Mouse (Mus musculus) limb, embryonic 11.5 days (tissue): ENCODE results near the gene Tspan31. TPM values are rescaled to one million over a fixed set of nuclear protein-coding genes. Genes with fewer than 3 reads are reported as not detected.

Source experiments
- ATAC-seq: fragments of 200-750 bp; cut with Nextera tagmentation; 2 replicates; pipeline ENCODE4 v1.8.0; 2017; ENCODE audit warnings: low read depth; ENCODE audit not compliant: insufficient number of reproducible peaks, low FRiP score, low TSS enrichment
- DNase-seq: peaks from one replicate; pipeline ENCODE4 v3.0.0-alpha.2; 2015; ENCODE audit warnings: low spot score
- H3K27ac ChIP-seq: fragments of 300-500 bp; sonication (generic); replicated peaks from 2 replicates; pipeline ENCODE4 v1.5.1; 2014; ENCODE audit warnings: low read depth, mild to moderate bottlenecking, low read length
- H3K27me3 ChIP-seq: fragments of 300-500 bp; sonication (generic); 2 replicates; pipeline ENCODE4 v1.6.1; 2014; ENCODE audit warnings: mild to moderate bottlenecking, low read length, mixed read lengths; ENCODE audit not compliant: control insufficient read depth, insufficient read depth
- H3K36me3 ChIP-seq: fragments of 300-500 bp; sonication (generic); 2 replicates; pipeline ENCODE4 v1.6.1; 2014; ENCODE audit warnings: mild to moderate bottlenecking, low read length, moderate library complexity, mixed read lengths; ENCODE audit not compliant: control insufficient read depth, insufficient read depth
- H3K4me1 ChIP-seq: fragments of 300-500 bp; sonication (generic); 2 replicates; pipeline ENCODE4 v1.6.1; 2014; ENCODE audit warnings: low read length, mixed read lengths; ENCODE audit not compliant: control insufficient read depth, insufficient read depth
- H3K4me2 ChIP-seq: fragments of 300-500 bp; sonication (generic); 2 replicates; pipeline ENCODE4 v1.6.1; 2014; ENCODE audit warnings: low read depth, mild to moderate bottlenecking, moderate library complexity; ENCODE audit not compliant: severe bottlenecking
- H3K4me3 ChIP-seq: fragments of 300-500 bp; sonication (generic); 2 replicates; pipeline ENCODE4 v1.5.1; 2014; ENCODE audit warnings: low read depth, low read length
- H3K9ac ChIP-seq: fragments of 300-500 bp; sonication (generic); 2 replicates; pipeline ENCODE4 v1.6.1; 2014; ENCODE audit warnings: mild to moderate bottlenecking, low read length
- H3K9me3 ChIP-seq: fragments of 300-500 bp; sonication (generic); 2 replicates; pipeline ENCODE4 v1.6.1; 2016; ENCODE audit warnings: low read length; ENCODE audit not compliant: control insufficient read depth
- WGBS: fragments of 180-500 bp; shearing (Covaris S2); extraction: QIAGEN DNeasy Blood & Tissue Kit; methylation state at CpG from one replicate; pipeline ENCODE4 v1.1.7; 2014; 5-methylcytosine and 5-hydroxymethylcytosine counted together
- polyA plus RNA-seq: library from polyadenylated mRNA; unstranded; fragments of >200 nt; fragmentation: Nextera tagmentation; extraction: Ambion mirVana; gene quantifications from 2 replicates; pipeline ENCODE4 v1.2.1, GENCODE M21; 2014

The Tspan31 gene
- polyA plus RNA-seq, 1 experiment from 2014 or later, result 123 TPM

GRCm38 (mm10) chr10:127059968-127060916 is 9.8 kb downstream of the Tspan31 start, which contains the start of gene March9:
TSS of gene March9 (minus strand) at chr10:127060184.
- Histone ChIP-seq H3K9me3 (no peaks in the 10 kb centered on the region), H3K27ac (no peak within 1 kb of the TSS), H3K27me3 (peaks cover 21% of the 10 kb centered on the region), H3K36me3 (peaks cover 6% of the 10 kb centered on the region), H3K4me2 (peak within 1 kb of the TSS; percentile 96), H3K9ac (peak within 1 kb of the TSS; percentile 70), H3K4me1 (peaks cover 17% of the 10 kb centered on the region), H3K4me3 (peak within 1 kb of the TSS; percentile 77)
- under 1% methylated on average over 55 of the region's 72 CpGs for WGBS
- DNase-seq (peak; percentile 76), ATAC-seq (0 out of 2 replicates have a peak, but pooled peaks have one; percentile 23)

DNA sequence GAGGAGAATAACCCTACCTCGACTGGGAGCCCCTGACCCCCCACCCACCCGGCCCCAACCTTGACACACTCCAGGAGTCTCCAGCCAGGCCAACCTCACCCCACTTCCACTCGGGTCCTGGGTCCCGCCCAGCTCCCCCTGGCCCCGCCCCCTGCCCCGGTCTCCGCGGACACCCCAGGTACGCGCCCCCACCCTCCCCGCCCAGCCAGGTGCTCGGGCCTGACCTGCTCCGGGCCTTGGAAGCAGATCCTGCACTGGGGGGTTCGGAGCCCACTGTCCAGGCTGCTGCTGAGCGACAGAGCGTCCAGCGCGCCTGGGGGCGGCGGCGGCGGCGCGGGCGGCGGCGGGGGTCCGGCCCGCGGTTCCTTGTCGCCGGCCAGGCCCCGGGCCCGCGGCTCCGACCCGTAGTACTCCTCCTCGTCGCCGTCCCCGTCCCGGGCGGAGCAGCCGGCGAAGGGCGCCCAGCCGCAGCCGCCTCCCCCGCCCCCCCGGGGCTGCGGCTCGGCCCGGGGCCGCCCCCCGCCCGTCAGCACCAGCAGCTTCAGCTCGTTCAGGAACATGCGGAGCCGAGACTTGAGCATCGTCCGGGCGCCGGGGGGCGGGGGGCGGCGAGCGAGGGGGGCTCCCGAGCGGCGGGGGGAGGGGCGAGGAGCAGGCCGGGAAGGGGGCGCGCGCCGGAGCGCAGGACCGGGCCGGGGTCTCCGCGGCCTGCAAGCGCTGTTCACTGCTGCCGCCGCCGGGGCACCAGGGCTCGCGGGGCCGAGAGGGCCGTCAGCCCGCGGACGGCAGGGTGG is 10.7 kb downstream of the Tspan31 start:
- Histone ChIP-seq H3K36me3 (no peaks in the 10 kb centered on the region), H3K4me3 (peak overlapping the region; percentile 77), H3K4me1 (peaks cover 14% of the 10 kb centered on the region), H3K9ac (peak overlapping the region; percentile 70), H3K9me3 (no peaks in the 10 kb centered on the region), H3K4me2 (peak overlapping the region; percentile 96), H3K27me3 (peaks cover 21% of the 10 kb centered on the region), H3K27ac (no peak overlapping the region)
- WGBS, result 1% methylated on average over 40 of the region's 92 CpGs
- ATAC-seq (no peak), DNase-seq (peak; percentile 49)

- WGBS, result 11% methylated on average over 8 of the region's 8 CpGs
- Histone ChIP-seq H3K36me3 (no peaks in the 10 kb centered on the region), H3K4me1 (peaks cover 14% of the 10 kb centered on the region)
Measured at GRCm38 (mm10) chr10:127058708-127059107, 11.4 kb downstream of the Tspan31 start.

GRCm38 (mm10) chr10:127058161-127058560 is 11.9 kb downstream of the Tspan31 start:
- Histone ChIP-seq H3K27me3 (peaks cover 21% of the 10 kb centered on the region), H3K4me2 (peak overlapping the region; percentile 96), H3K27ac (no peak overlapping the region), H3K4me3 (peak overlapping the region; percentile 77; the same call in 1 of the 2 replicates), H3K9ac (no peak overlapping the region), H3K9me3 (no peaks in the 10 kb centered on the region), H3K4me1 (peaks cover 14% of the 10 kb centered on the region), H3K36me3 (no peaks in the 10 kb centered on the region)
- peak; percentile 90 for DNase-seq
- under 1% methylated on average over 9 of the region's 9 CpGs for WGBS
- no peak for ATAC-seq

More at GRCm38 (mm10) chr10:127058708-127059107, 11.4 kb downstream of the Tspan31 start:
- no peak for ATAC-seq
- Histone ChIP-seq H3K9ac (no peak overlapping the region), H3K4me2 (peak overlapping the region; percentile 96), H3K9me3 (no peaks in the 10 kb centered on the region), H3K4me3 (peak overlapping the region; percentile 77), H3K27me3 (peaks cover 21% of the 10 kb centered on the region), H3K27ac (no peak overlapping the region)
- no peak for DNase-seq

DNA sequence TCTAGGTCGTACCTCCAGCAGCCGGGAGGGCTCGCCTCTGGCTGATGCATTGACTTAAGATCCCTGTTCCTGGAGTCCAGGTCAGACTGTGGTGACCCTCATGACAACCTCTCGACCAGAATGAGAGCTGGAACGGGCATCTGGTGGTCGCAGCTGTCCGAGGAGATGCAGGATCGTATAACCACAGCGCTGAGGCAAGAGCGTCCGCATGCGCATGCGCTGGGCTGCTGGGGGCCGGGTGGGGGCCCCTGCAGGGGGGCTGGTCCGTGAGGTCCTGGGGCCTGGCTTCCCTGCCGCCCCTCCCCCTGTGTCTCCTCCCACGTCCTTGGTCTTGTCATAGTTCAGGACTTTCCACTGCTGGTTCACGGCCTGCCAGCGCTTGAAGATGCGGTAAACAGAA is 13.6 kb downstream of the Tspan31 start:
- DNase-seq (no peak), ATAC-seq (no peak)
- Histone ChIP-seq H3K27me3 (peaks cover 20% of the 10 kb centered on the region), H3K4me1 (peaks cover 14% of the 10 kb centered on the region), H3K4me2 (no peak overlapping the region), H3K36me3 (no peaks in the 10 kb centered on the region), H3K4me3 (no peak overlapping the region), H3K9ac (no peak overlapping the region), H3K9me3 (no peaks in the 10 kb centered on the region), H3K27ac (no peak overlapping the region)
- WGBS, result 83% methylated on average over 20 of the region's 20 CpGs

DNA sequence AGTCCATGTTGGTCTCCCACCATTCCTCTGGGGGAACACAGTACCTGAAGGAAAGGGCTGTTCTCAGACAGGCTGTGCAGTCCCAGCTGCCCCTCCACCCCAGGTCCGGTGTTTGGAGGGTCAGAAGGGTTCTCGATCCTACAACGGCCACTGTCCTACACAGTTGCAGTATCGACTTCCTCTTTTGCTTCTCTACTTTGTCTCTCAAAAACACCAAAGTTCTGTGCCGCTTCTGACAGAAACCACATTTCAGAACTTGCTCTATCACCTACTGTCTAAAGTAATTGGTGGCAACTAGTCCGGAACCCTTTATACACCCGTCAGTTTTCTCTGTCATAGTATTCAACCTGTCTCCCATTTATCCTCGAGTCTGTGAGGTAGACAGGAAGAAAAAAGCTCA is 14.7 kb downstream of the Tspan31 start:
- no peak overlapping the region for H3K9ac ChIP-seq
- DNase-seq (no peak), ATAC-seq (no peak)
- H3K36me3 ChIP-seq, result no peaks in the 10 kb centered on the region
- no peak overlapping the region for H3K4me2 ChIP-seq
- no peak overlapping the region for H3K27ac ChIP-seq
- peaks cover 25% of the 10 kb centered on the region for H3K27me3 ChIP-seq
- no peaks in the 10 kb centered on the region for H3K9me3 ChIP-seq
- no peak overlapping the region for H3K4me3 ChIP-seq
- peaks cover 15% of the 10 kb centered on the region for H3K4me1 ChIP-seq
- 87% methylated on average over 8 of the region's 8 CpGs for WGBS

- Histone ChIP-seq H3K4me2 (no peak overlapping the region), H3K9ac (no peak overlapping the region), H3K27ac (no peak overlapping the region), H3K36me3 (no peaks in the 10 kb centered on the region), H3K27me3 (peaks cover 27% of the 10 kb centered on the region), H3K4me3 (no peak overlapping the region), H3K4me1 (peaks cover 14% of the 10 kb centered on the region), H3K9me3 (no peaks in the 10 kb centered on the region)
- 56% methylated on average over 4 of the region's 4 CpGs for WGBS
- DNase-seq (peak; percentile 65), ATAC-seq (no peak)
Measured at GRCm38 (mm10) chr10:127054646-127055045, 15.4 kb downstream of the Tspan31 start.

GRCm38 (mm10) chr10:127050119-127050474 is 20.0 kb downstream of the Tspan31 start:
- H3K4me1 ChIP-seq, result 0 out of 2 replicates have a peak, but pooled peaks cover 6% of the 10 kb centered on the region
- no peak overlapping the region for H3K4me3 ChIP-seq
- WGBS, result 20% methylated on average over 10 of the region's 10 CpGs
- no peaks in the 10 kb centered on the region for H3K9me3 ChIP-seq
- no peak overlapping the region for H3K27ac ChIP-seq
- H3K36me3 ChIP-seq, result no peaks in the 10 kb centered on the region; the same call in 1 of the 2 replicates
- no peak overlapping the region for H3K4me2 ChIP-seq
- H3K9ac ChIP-seq, result no peak overlapping the region
- H3K27me3 ChIP-seq, result peaks cover 39% of the 10 kb centered on the region
- DNase-seq (no peak), ATAC-seq (no peak)
